Mouse (Mus musculus): Measurements from ENCODE around the gene Ppip5k2.

- TF ChIP-seq CTCF (conservative IDR thresholded peaks at IDR 0.05; ENCODE audit: low read length) (no peak), NANOG (IDR thresholded peaks at IDR 0.05; ENCODE audit: borderline replicate concordance, low read length) (no peak), POU5F1 (IDR thresholded peaks at IDR 0.05; ENCODE audit: borderline replicate concordance, low read length) (no peak)
Measured at GRCm38 (mm10) chr1:97753216-97753615, 17.0 kb downstream of the Ppip5k2 start.

Data from E14TG2a.4 (cell line).